Mouse (Mus musculus) inflammation-experienced regulatory T-cells, adult 6 months (primary cell): ENCODE results near the gene Ptprj. TPM values are rescaled to one million over a fixed set of nuclear protein-coding genes. Genes with fewer than 3 reads are reported as not detected.

Experiments used
- ATAC-seq: one replicate; pipeline ENCODE4 v1.8.0; 2017
- polyA plus RNA-seq, 3 experiments: library from polyadenylated mRNA; unstranded; fragments of 100-300 nt; shearing (Covaris generic); gene quantifications; one replicate each; pipeline ENCODE4 v1.2.1; 2017

Gene Ptprj
- polyA plus RNA-seq, 3 experiments from 2014 or later, result 4.2 to 5.4 (median 4.8) TPM

- ATAC-seq, result no peak
Measured at GRCm38 (mm10) chr2:90506143-90506542, 74.3 kb downstream of the Ptprj start.

GRCm38 (mm10) chr2:90504731-90505171, 75.7 kb downstream of the Ptprj start:
- peak; percentile 89 for ATAC-seq

- ATAC-seq, result no peak
Measured at GRCm38 (mm10) chr2:90503182-90503833, 77.1 kb downstream of the Ptprj start.

GRCm38 (mm10) chr2:90502738-90503137, 77.7 kb downstream of the Ptprj start:
- no peak for ATAC-seq

- ATAC-seq, result no peak
Measured at GRCm38 (mm10) chr2:90501708-90502107, 78.7 kb downstream of the Ptprj start.

- ATAC-seq, result no peak
Measured at GRCm38 (mm10) chr2:90500892-90501291, 79.6 kb downstream of the Ptprj start.

- no peak for ATAC-seq
Measured at GRCm38 (mm10) chr2:90499002-90499401, 81.4 kb downstream of the Ptprj start.

- no peak for ATAC-seq
Measured at GRCm38 (mm10) chr2:90497551-90497950, 82.9 kb downstream of the Ptprj start.

- ATAC-seq, result peak; percentile 79
Measured at GRCm38 (mm10) chr2:90496680-90497074, 83.8 kb downstream of the Ptprj start.

GRCm38 (mm10) chr2:90496012-90496679, 84.3 kb downstream of the Ptprj start:
- peak; percentile 67 for ATAC-seq

- ATAC-seq, result peak; percentile 30
Measured at GRCm38 (mm10) chr2:90490279-90491046, 90.0 kb downstream of the Ptprj start.

GRCm38 (mm10) chr2:90489839-90490238, 90.6 kb downstream of the Ptprj start:
- ATAC-seq, result no peak

GRCm38 (mm10) chr2:90488690-90489590, 91.5 kb downstream of the Ptprj start:
- ATAC-seq, result no peak

GRCm38 (mm10) chr2:90487471-90488238, 92.8 kb downstream of the Ptprj start:
- peak; percentile 76 for ATAC-seq

GRCm38 (mm10) chr2:90486226-90486755, 94.2 kb downstream of the Ptprj start:
- no peak for ATAC-seq

GRCm38 (mm10) chr2:90481505-90481904, 98.9 kb downstream of the Ptprj start:
- no peak for ATAC-seq

- no peak for ATAC-seq
Measured at GRCm38 (mm10) chr2:90480747-90481308, 99.6 kb downstream of the Ptprj start.

- ATAC-seq, result no peak
Measured at GRCm38 (mm10) chr2:90478531-90478930, 101.9 kb downstream of the Ptprj start.

- no peak for ATAC-seq
Measured at GRCm38 (mm10) chr2:90477617-90478016, 102.8 kb downstream of the Ptprj start.

GRCm38 (mm10) chr2:90476792-90477191, 103.7 kb downstream of the Ptprj start:
- ATAC-seq, result no peak

GRCm38 (mm10) chr2:90476319-90476718, 104.1 kb downstream of the Ptprj start:
- ATAC-seq, result no peak
